Mouse (Mus musculus) bone marrow macrophage, adult 2 months (primary cell): Measurements from ENCODE around the gene Kcnma1. TPM values are rescaled to one million over a fixed set of nuclear protein-coding genes. Genes with fewer than 3 reads are reported as not detected.

Source experiments
- H3K27ac ChIP-seq: 2 replicates; pipeline ENCODE4 v1.5.1; 2012; ENCODE audit warnings: low read depth, low read length; ENCODE audit not compliant: insufficient read depth
- H3K4me1 ChIP-seq: 2 replicates; pipeline ENCODE4 v1.6.1; 2012; ENCODE audit warnings: low read length; ENCODE audit not compliant: control insufficient read depth, insufficient read depth
- H3K4me3 ChIP-seq: 2 replicates; pipeline ENCODE4 v1.5.1; 2012; ENCODE audit warnings: mild to moderate bottlenecking, low read length, moderate library complexity; ENCODE audit not compliant: insufficient read depth
- CTCF ChIP-seq: IDR thresholded peaks from 2 replicates; pipeline ENCODE4 v1.5.1; 2012; ENCODE audit warnings: low read depth, mild to moderate bottlenecking, low read length, moderate library complexity
- POLR2A ChIP-seq: IDR thresholded peaks from 2 replicates; pipeline ENCODE4 v1.6.1; 2012; ENCODE audit warnings: mild to moderate bottlenecking, low read depth, low read length, borderline replicate concordance
- polyA plus RNA-seq: library from polyadenylated mRNA; stranded (reverse); fragments of >200 nt; gene quantifications from 2 replicates; pipeline ENCODE4 v1.2.4, GENCODE M21; 2012; ENCODE audit not compliant: missing spikeins, insufficient read depth, insufficient read length

Gene Kcnma1
- polyA plus RNA-seq, 1 experiment, result not detected

DNA sequence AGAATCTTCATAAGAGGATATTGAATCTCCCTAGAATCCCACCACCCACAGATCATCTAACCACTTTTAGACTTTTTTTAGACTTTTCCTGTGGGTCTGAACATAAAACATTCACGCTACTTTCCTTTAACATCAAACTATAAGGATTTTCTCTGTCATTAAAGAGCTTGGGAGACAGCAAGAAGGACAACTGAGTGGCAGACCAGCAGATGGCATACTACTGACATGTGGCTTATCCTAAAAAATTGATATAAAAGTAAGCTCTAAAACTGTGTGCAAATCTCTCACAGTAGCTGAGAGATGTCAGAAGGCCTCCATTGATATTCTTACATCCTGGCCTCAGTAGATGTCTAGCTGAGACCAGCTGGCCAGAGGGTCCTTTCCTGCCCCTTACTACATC, 4.3 kb downstream of the Kcnma1 start:
- no peaks in the 10 kb centered on the region for H3K4me1 ChIP-seq
- no peak for TF ChIP-seq CTCF
- no peak for TF ChIP-seq POLR2A

GRCm38 (mm10) chr14:24008252-24008651, 6.0 kb downstream of the Kcnma1 start:
- H3K4me3 ChIP-seq, result no peak overlapping the region
- TF ChIP-seq CTCF (no peak), POLR2A (no peak)
- H3K4me1 ChIP-seq, result no peaks in the 10 kb centered on the region
- no peak overlapping the region for H3K27ac ChIP-seq

More for the DNA sequence above, 4.3 kb downstream of the Kcnma1 start:
- Histone ChIP-seq H3K27ac (no peak overlapping the region), H3K4me3 (no peak overlapping the region)

DNA sequence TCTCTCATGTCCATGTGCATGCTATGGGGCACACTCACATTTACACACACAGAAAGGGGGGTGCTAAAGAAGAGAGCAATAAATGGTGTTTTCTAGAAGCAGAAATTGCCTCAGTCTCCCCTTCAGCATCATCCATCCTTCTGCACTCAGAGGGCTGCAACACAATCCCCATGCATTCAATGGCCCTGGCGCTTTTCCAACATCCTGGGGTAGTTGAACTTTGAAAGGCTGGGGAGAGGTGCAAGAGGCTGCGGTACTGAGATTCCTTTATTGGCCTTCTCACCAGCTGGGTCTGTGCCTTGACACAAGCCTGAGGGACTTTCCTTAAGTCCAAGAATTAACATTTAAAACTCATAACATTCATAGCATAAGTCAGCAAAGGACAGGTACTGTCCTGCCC, 8.0 kb downstream of the Kcnma1 start:
- H3K4me1 ChIP-seq, result no peaks in the 10 kb centered on the region
- TF ChIP-seq CTCF (no peak), POLR2A (no peak)
- H3K4me3 ChIP-seq, result no peak overlapping the region
- H3K27ac ChIP-seq, result no peak overlapping the region

DNA sequence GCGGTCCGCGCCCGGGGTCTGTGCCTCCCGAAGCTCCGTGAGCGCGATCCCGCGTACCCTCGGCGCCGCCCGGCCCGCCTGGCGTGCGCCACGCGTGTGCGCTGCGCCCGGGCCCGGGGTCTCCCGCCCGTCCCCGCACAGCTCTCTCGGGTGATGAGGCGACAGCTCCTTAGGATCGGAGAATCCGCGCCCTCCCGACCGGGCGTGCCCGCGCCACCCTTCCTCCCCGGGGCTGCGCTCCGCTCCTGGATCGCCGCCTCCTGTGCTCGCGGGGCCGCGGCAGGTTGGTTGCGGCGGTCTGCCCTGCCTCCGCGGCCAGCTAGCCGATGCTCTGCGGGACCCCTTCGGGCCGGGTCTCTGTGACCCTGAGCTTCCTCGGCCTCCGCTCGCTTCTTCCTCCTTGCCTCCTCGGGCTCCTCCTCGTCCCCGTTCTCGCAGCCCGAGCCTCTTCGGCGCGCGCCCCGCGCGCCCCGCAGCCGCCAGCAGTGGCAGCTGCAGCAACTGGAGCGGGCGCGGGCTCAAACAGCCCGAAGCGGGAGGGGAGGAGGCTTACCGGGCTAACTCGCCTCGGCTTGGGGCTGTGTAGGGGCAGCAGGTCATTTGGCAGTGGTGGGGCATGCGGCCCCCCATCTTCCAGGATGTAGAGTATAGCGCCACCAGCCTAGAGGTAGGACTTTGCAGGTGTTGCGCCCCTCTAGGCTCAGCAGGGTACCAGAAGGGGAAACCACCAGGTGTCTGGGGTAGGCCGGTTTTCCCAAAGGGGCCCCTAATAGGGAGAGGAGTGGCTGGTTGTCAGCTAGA, 9.6 kb downstream of the Kcnma1 start:
- TF ChIP-seq CTCF (no peak), POLR2A (no peak)
- Histone ChIP-seq H3K4me3 (no peak overlapping the region), H3K4me1 (no peaks in the 10 kb centered on the region), H3K27ac (no peak overlapping the region)

DNA sequence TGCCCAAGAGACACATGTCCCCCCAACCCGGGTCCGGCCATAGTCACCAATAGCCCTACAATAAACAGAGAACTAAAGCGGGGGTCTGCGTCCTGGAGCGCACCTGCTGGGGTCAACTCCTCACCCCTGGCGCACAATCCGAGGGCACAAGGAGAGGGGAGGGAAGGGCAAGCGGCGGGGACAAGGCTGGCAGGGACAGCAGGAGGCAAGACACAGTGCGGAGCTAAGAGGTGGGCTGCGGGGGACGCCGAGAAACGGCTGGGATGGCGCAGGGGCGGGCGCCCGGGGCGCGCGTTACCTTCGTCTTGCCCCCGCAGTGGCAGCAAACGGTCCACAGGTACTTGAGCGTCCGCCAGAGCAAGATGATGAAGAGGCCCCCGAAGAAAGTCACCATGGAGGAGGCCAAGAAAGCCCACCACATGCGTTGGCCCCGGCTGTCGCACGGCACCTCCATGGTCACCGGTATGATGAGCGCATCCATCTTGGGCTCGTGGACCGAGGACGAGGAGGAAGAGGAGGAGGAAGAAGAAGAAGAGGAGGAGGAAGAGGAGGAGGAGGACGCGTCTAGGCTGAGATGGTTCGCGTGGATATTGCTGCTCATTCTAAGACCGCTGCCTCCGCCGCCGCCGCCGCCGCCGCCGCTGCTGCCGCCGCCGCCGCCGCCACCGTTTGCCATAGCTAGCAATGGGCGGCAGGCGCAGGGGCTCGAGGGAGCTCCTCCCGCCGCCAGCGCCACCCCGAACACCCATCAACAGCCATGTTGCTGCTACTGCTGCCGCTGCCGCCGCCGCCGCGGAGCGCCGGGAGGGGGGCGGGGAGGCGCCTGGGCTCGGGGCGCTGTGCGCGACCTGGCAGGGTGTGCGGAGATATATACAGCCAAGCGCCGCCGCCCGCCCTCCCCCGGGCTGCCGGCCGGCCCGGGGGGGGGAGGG, 10.6 kb downstream of the Kcnma1 start:
- Histone ChIP-seq H3K4me3 (no peak overlapping the region), H3K27ac (no peak overlapping the region), H3K4me1 (no peaks in the 10 kb centered on the region)
- no peak for TF ChIP-seq POLR2A
- no peak for TF ChIP-seq CTCF

GRCm38 (mm10) chr14:24002647-24003046, 11.6 kb downstream of the Kcnma1 start:
- Histone ChIP-seq H3K27ac (no peak overlapping the region), H3K4me1 (no peaks in the 10 kb centered on the region), H3K4me3 (no peak overlapping the region)
- TF ChIP-seq CTCF (no peak), POLR2A (no peak)

GRCm38 (mm10) chr14:23997912-23998311, 16.4 kb downstream of the Kcnma1 start:
- TF ChIP-seq CTCF (no peak), POLR2A (no peak)
- no peaks in the 10 kb centered on the region for H3K4me1 ChIP-seq
- no peak overlapping the region for H3K27ac ChIP-seq
- no peak overlapping the region for H3K4me3 ChIP-seq

GRCm38 (mm10) chr14:23995831-23996230, 18.5 kb downstream of the Kcnma1 start:
- no peaks in the 10 kb centered on the region for H3K4me1 ChIP-seq
- no peak overlapping the region for H3K27ac ChIP-seq
- no peak for TF ChIP-seq POLR2A
- TF ChIP-seq CTCF, result no peak
- no peak overlapping the region for H3K4me3 ChIP-seq

DNA sequence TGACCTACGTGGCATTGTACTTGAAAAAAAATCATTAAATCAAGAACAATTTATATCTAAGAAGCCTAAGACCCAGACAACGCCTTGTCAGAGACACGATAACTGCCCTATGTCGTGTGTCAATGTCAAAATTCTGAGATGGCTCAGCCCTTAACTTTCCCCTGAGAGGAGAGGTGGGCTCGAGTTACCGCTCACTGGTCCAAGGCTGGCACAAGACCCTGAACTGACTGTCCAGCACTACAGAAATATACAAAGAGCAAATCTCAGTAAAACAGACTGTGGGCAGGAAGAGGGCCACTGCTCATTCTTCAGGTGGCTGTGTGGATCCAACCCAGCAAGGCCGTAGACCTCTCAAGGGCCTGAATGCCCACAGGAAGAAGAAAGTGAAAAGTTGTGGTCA, 23.4 kb downstream of the Kcnma1 start:
- no peak for TF ChIP-seq POLR2A
- TF ChIP-seq CTCF, result no peak
- no peak overlapping the region for H3K27ac ChIP-seq
- no peaks in the 10 kb centered on the region for H3K4me1 ChIP-seq
- no peak overlapping the region for H3K4me3 ChIP-seq

- no peaks in the 10 kb centered on the region for H3K4me1 ChIP-seq
- H3K4me3 ChIP-seq, result no peak overlapping the region
- no peak overlapping the region for H3K27ac ChIP-seq
- TF ChIP-seq CTCF (no peak), POLR2A (no peak)
These were observed 24.6 kb downstream of the Kcnma1 start for GRCm38 (mm10) chr14:23989696-23990095.
